Mouse (Mus musculus): Measurements from ENCODE around the gene 1700001K19Rik. TPM values are rescaled to one million over a fixed set of nuclear protein-coding genes. Genes with fewer than 3 reads are reported as not detected.
"Not testable (repeated sequence)": the region's sequence is repeated elsewhere in the genome, so short reads cannot be mapped to it uniquely, and the experiment has no call there.

The 1700001K19Rik gene
- polyA plus RNA-seq, 1 experiment from 2014 or later, result not detected

DNA sequence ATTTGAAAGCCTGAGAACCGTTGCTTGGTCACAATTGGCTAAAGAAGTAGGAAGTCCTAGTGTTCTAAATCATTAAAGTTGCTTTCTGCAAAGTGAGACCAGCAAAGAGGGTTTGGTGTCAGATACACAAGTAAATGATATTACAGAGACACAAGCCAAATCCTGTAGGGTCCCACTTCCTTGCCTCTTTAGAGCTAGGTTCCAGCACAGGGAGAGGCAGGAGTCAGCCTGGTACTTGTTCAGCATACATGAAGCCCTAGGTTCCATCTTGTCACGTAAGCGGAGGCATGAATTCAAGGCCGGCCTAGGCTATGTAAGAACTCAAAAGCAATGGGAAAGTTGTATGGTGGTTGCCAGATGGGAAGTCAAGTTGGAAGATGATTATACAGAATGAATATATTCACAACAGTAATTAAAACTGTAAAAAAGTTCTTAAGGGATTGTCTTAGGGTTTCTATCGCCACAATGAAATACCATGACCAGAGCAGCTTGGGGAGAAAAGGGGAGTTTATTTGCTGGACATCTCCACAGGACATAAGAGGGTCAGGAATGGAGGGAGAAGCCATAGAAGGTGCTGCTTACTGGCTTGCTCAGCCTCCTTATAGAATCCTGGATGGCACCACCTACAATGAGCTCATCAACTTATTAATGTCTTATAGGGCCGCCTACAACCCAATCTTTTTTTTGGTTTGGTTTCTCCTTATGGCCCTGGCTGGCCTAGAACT, 7.7 kb upstream of the 1700001K19Rik start:
- H3K4me3 ChIP-seq (ENCODE audit: low read depth, low read length), result no peak overlapping the region
- no peak overlapping the region for H3K9ac ChIP-seq (replicated peaks)
- no peak for DNase-seq
- peaks cover 7% of the 10 kb centered on the region; the same call in 1 of the 2 replicates for H3K4me1 ChIP-seq (ENCODE audit: insufficient read depth)
- no peaks in the 10 kb centered on the region for H3K27me3 ChIP-seq (ENCODE audit: insufficient read depth, low read length)
- peaks cover 52% of the 10 kb centered on the region for H3K36me3 ChIP-seq (replicated peaks; ENCODE audit: insufficient read depth, low read length)
- no peak overlapping the region for H3K27ac ChIP-seq (ENCODE audit: low read depth)
- TF ChIP-seq CTCF (IDR thresholded peaks at IDR 0.05; ENCODE audit: low read depth) (no peak), EP300 (IDR thresholded peaks at IDR 0.05; ENCODE audit: low read depth) (no peak)
- no peak overlapping the region for H3K4me2 ChIP-seq (ENCODE audit: low read depth, low read length)
- no peak for ATAC-seq
- 89% methylated on average over 6 of the region's 6 CpGs for WGBS (ENCODE audit: insufficient replicate concordance)
- no peaks in the 10 kb centered on the region for H3K9me3 ChIP-seq (ENCODE audit: low read length)

DNA sequence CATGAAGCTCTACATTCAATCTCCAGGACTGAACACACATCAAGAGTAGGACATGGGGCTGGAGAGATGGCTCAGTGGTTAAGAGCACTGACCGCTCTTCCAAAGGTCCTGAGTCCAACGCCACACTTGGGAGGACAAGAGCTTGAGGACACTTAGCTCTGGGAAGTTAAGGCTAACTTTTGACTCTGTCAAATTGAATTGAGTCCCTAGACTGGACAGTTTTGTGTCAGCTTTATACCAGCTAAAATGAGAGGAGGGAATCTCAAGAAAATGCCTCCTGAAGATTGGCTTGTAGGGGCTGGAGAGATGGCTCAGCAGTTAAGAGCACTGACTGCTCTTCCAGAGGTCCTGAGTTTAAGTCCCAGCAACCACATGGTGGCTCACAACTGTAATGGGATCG, 6.5 kb upstream of the 1700001K19Rik start:
- not testable (repeated sequence) for H3K27ac ChIP-seq (ENCODE audit: low read depth); ATAC-seq; H3K4me2 ChIP-seq (ENCODE audit: low read depth, low read length); H3K9ac ChIP-seq (replicated peaks); H3K27me3 ChIP-seq (ENCODE audit: insufficient read depth, low read length); H3K9me3 ChIP-seq (ENCODE audit: low read length); DNase-seq; H3K4me3 ChIP-seq (ENCODE audit: low read depth, low read length); H3K4me1 ChIP-seq (ENCODE audit: insufficient read depth)
- 87% methylated on average over 3 of the region's 3 CpGs for WGBS (ENCODE audit: insufficient replicate concordance)
- peaks cover 44% of the 10 kb centered on the region for H3K36me3 ChIP-seq (replicated peaks; ENCODE audit: insufficient read depth, low read length)

- no peaks in the 10 kb centered on the region for H3K4me1 ChIP-seq (ENCODE audit: insufficient read depth)
- H3K4me2 ChIP-seq (ENCODE audit: low read depth, low read length), result no peak overlapping the region
- WGBS (ENCODE audit: insufficient replicate concordance), result 71% methylated on average over 12 of the region's 12 CpGs
- ATAC-seq, result peak; percentile 48
- peak; percentile 49 for DNase-seq
- H3K27ac ChIP-seq (ENCODE audit: low read depth), result no peak overlapping the region
- H3K4me3 ChIP-seq (ENCODE audit: low read depth, low read length), result no peak overlapping the region
- TF ChIP-seq EP300 (IDR thresholded peaks at IDR 0.05; ENCODE audit: low read depth) (no peak), CTCF (IDR thresholded peaks at IDR 0.05; ENCODE audit: low read depth) (no peak)
- no peaks in the 10 kb centered on the region for H3K9me3 ChIP-seq (ENCODE audit: low read length)
- no peak overlapping the region for H3K9ac ChIP-seq (replicated peaks)
- no peaks in the 10 kb centered on the region for H3K27me3 ChIP-seq (ENCODE audit: insufficient read depth, low read length)
- H3K36me3 ChIP-seq (replicated peaks; ENCODE audit: insufficient read depth, low read length), result peaks cover 36% of the 10 kb centered on the region
Measured at GRCm38 (mm10) chr12:110687894-110688734, 5.7 kb upstream of the 1700001K19Rik start.

- DNase-seq, result no peak
- H3K9me3 ChIP-seq (ENCODE audit: low read length), result no peaks in the 10 kb centered on the region
- ATAC-seq, result no peak
- no peak overlapping the region for H3K4me2 ChIP-seq (ENCODE audit: low read depth, low read length)
- H3K27me3 ChIP-seq (ENCODE audit: insufficient read depth, low read length), result no peaks in the 10 kb centered on the region
- TF ChIP-seq EP300 (IDR thresholded peaks at IDR 0.05; ENCODE audit: low read depth) (no peak), CTCF (IDR thresholded peaks at IDR 0.05; ENCODE audit: low read depth) (no peak)
- no peak overlapping the region for H3K9ac ChIP-seq (replicated peaks)
- H3K4me1 ChIP-seq (ENCODE audit: insufficient read depth), result no peaks in the 10 kb centered on the region
- no peak overlapping the region for H3K27ac ChIP-seq (ENCODE audit: low read depth)
- no CpG with 5 or more reads among the region's 1 CpGs for WGBS (ENCODE audit: insufficient replicate concordance)
- peaks cover 4% of the 10 kb centered on the region; the same call in 1 of the 2 replicates for H3K36me3 ChIP-seq (replicated peaks; ENCODE audit: insufficient read depth, low read length)
- no peak overlapping the region for H3K4me3 ChIP-seq (ENCODE audit: low read depth, low read length)
Measured at GRCm38 (mm10) chr12:110683580-110683979, 1.2 kb upstream of the 1700001K19Rik start.

GRCm38 (mm10) chr12:110681878-110682277, 541 bp downstream of the 1700001K19Rik start:
- 29% methylated on average over 3 of the region's 3 CpGs for WGBS (ENCODE audit: insufficient replicate concordance)
- no peak overlapping the region for H3K27ac ChIP-seq (ENCODE audit: low read depth)

GRCm38 (mm10) chr12:110681191-110681590, 1.2 kb downstream of the 1700001K19Rik start:
- no peaks in the 10 kb centered on the region for H3K27me3 ChIP-seq (ENCODE audit: insufficient read depth, low read length)
- no peak for DNase-seq
- peak; percentile 19; the same call in 1 of the 2 replicates for ATAC-seq
- H3K36me3 ChIP-seq (replicated peaks; ENCODE audit: insufficient read depth, low read length), result no peaks in the 10 kb centered on the region
- H3K9me3 ChIP-seq (ENCODE audit: low read length), result no peaks in the 10 kb centered on the region
- no peak overlapping the region for H3K4me2 ChIP-seq (ENCODE audit: low read depth, low read length)
- no peaks in the 10 kb centered on the region for H3K4me1 ChIP-seq (ENCODE audit: insufficient read depth)
- WGBS (ENCODE audit: insufficient replicate concordance), result 43% methylated on average over 7 of the region's 7 CpGs
- TF ChIP-seq CTCF (IDR thresholded peaks at IDR 0.05; ENCODE audit: low read depth) (no peak), EP300 (IDR thresholded peaks at IDR 0.05; ENCODE audit: low read depth) (no peak)
- no peak overlapping the region for H3K9ac ChIP-seq (replicated peaks)
- H3K4me3 ChIP-seq (ENCODE audit: low read depth, low read length), result no peak overlapping the region
- no peak overlapping the region for H3K27ac ChIP-seq (ENCODE audit: low read depth)

More at GRCm38 (mm10) chr12:110681878-110682277, 541 bp downstream of the 1700001K19Rik start:
- Histone ChIP-seq H3K4me2 (ENCODE audit: low read depth, low read length) (no peak overlapping the region), H3K4me3 (ENCODE audit: low read depth, low read length) (no peak overlapping the region), H3K36me3 (replicated peaks; ENCODE audit: insufficient read depth, low read length) (no peaks in the 10 kb centered on the region; the same call in 1 of the 2 replicates), H3K9ac (replicated peaks) (no peak overlapping the region), H3K9me3 (ENCODE audit: low read length) (no peaks in the 10 kb centered on the region), H3K4me1 (ENCODE audit: insufficient read depth) (no peaks in the 10 kb centered on the region), H3K27me3 (ENCODE audit: insufficient read depth, low read length) (no peaks in the 10 kb centered on the region)
- TF ChIP-seq CTCF (IDR thresholded peaks at IDR 0.05; ENCODE audit: low read depth), result no peak
- TF ChIP-seq EP300 (IDR thresholded peaks at IDR 0.05; ENCODE audit: low read depth), result no peak
- no peak; the same call in 1 of the 2 replicates for ATAC-seq
- DNase-seq, result no peak

Data from liver, postnatal 0 days (tissue).